Mouse (Mus musculus): ENCODE measurements at regions not wholly inside any gene's neighbourhood (a gene's known extent, or its start where the extent isn't known, plus 50 kb on each side); places are given as distances from the start of the nearest gene placed in this dataset.
A peak's percentile ranks its signal among the peaks of the same experiment; 100 is the strongest.

DNA sequence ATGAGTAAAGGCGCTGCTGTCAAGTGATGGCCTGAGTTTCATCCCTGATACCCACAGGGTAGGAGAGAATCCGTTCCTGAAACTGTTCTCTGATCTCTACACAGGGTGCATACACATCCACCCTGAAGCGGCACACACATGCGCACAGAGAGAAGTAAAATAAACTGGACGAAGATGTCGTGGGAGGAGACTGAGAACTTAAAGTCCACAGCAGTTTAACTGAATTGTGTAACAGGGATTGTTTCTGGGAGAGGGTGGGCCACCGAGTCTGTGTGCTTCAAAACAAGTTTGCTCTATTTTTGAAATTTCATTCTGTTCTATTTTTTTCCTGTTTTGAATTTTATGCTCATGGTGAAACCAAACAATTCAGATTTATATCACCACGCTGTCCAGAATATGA is 63.0 kb upstream of the Paqr3 start:
- Histone ChIP-seq H3K4me2 (no peak overlapping the region), H3K9ac (ENCODE audit: low read depth, low read length) (no peak overlapping the region), H3K4me1 (replicated peaks; ENCODE audit: control insufficient read depth, insufficient read depth, low read length) (no peaks in the 10 kb centered on the region), H3K27me3 (replicated peaks; ENCODE audit: control insufficient read depth, insufficient read depth, low read length) (no peaks in the 10 kb centered on the region), H3K9me3 (ENCODE audit: control insufficient read depth, low read length) (no peaks in the 10 kb centered on the region), H3K27ac (ENCODE audit: low read depth, low read length) (no peak overlapping the region), H3K36me3 (ENCODE audit: control insufficient read depth, insufficient read depth, low read length) (no peaks in the 10 kb centered on the region), H3K4me3 (ENCODE audit: low read depth, low read length) (no peak overlapping the region)
- ATAC-seq (replicated peaks; ENCODE audit: low FRiP score) (no peak), DNase-seq (ENCODE audit: low spot score) (no peak)
- WGBS, result 80% methylated on average over 8 of the region's 8 CpGs

DNA sequence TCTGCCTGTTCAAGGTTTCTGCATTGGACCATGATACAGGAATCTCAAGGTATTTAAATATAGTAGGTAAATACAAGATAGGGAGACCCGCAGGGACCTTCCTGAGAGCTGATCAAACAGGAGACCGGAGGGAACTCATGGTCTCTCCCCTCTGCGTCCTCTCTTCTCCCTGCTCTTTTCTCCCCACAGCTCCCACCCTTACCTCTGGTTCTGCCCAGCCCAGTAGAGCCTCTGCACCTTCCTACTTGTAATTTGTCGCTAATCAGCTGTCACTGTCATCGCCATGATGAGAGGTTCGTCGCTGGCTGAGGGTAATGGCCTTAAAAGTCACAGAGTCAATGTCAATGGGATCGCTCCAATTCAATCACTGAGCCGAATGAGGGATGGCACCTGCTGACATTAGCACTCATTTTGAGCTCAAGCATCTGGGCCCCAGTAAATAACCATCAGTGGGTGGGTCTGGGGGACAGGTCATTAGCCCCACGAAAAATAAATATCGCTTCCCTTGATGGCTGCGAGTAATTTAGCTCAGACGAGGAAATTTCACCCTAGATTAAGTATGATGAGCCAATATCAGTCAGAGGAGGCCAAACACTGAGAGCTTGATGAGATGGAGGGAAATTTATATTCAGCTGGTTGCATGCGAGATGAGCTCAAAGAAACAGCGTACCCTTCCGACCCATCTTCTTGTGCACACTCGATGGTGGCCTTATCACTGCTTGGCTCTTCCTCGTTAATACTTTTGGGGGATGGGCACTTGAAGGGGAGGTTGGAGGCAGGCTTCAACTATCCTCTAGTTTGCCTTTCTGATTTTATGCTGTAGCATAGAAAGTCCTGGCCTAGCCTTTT is 56.2 kb upstream of the Paqr3 start:
- no peaks in the 10 kb centered on the region for H3K9me3 ChIP-seq (ENCODE audit: control insufficient read depth, low read length)
- no peak overlapping the region for H3K9ac ChIP-seq (ENCODE audit: low read depth, low read length)
- WGBS, result 65% methylated on average over 18 of the region's 18 CpGs

DNA sequence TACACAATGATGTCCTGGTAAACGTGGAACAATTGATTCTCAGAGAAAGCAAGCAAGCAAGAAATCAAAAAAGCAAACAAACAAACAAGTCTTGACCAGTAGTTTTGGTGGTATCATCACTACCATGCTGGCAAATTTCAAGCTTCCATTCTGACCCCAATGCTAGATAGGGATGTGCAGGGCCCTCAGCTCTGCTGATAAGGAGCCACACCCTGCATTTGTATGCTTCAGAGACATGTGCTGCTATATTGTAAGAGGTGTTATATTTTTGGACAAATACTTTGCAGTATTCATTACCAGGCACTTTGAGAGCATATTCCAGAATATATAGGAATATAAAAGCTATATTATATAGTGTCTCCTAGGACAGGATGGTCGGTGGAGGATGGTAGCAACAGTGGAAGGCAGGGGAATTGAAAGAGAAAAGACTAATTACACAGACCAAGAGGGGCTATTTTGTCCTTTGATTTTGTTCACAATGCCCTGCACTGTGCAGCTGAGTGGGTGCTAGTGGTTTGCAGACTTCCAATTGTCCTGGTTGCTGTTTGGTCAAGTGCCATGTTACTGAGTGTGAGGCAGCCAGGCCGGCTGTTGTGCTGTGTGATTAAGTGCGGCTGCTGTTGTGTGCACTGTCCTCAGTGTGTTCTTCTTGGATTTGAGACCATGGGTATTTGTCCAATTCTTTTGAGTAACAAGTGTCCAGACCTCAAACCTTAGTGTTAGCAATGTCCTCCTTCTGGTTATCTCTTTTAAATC is 54.9 kb upstream of the Paqr3 start:
- peak; percentile 86 for ATAC-seq (replicated peaks; ENCODE audit: low FRiP score)
- Histone ChIP-seq H3K9ac (ENCODE audit: low read depth, low read length) (no peak overlapping the region), H3K4me3 (ENCODE audit: low read depth, low read length) (no peak overlapping the region), H3K27me3 (replicated peaks; ENCODE audit: control insufficient read depth, insufficient read depth, low read length) (no peaks in the 10 kb centered on the region), H3K27ac (ENCODE audit: low read depth, low read length) (no peak overlapping the region), H3K9me3 (ENCODE audit: control insufficient read depth, low read length) (no peaks in the 10 kb centered on the region), H3K36me3 (ENCODE audit: control insufficient read depth, insufficient read depth, low read length) (no peaks in the 10 kb centered on the region), H3K4me1 (replicated peaks; ENCODE audit: control insufficient read depth, insufficient read depth, low read length) (peaks cover 7% of the 10 kb centered on the region), H3K4me2 (no peak overlapping the region)
- WGBS, result 75% methylated on average over 4 of the region's 4 CpGs
- DNase-seq (ENCODE audit: low spot score), result no peak

More for the DNA sequence above, 56.2 kb upstream of the Paqr3 start:
- Histone ChIP-seq H3K27me3 (replicated peaks; ENCODE audit: control insufficient read depth, insufficient read depth, low read length) (no peaks in the 10 kb centered on the region), H3K4me3 (ENCODE audit: low read depth, low read length) (no peak overlapping the region), H3K27ac (ENCODE audit: low read depth, low read length) (no peak overlapping the region), H3K36me3 (ENCODE audit: control insufficient read depth, insufficient read depth, low read length) (no peaks in the 10 kb centered on the region), H3K4me2 (no peak overlapping the region), H3K4me1 (replicated peaks; ENCODE audit: control insufficient read depth, insufficient read depth, low read length) (peaks cover 7% of the 10 kb centered on the region)
- no peak for DNase-seq (ENCODE audit: low spot score)
- no peak for ATAC-seq (replicated peaks; ENCODE audit: low FRiP score)
